Mouse (Mus musculus) forebrain, embryonic 11.5 days (tissue): Measurements from ENCODE around the gene Grin3a. TPM values are rescaled to one million over a fixed set of nuclear protein-coding genes. Genes with fewer than 3 reads are reported as not detected.

Experiments used
- ATAC-seq: fragments of 200-750 bp; cut with Nextera tagmentation; replicated peaks from 2 replicates; pipeline ENCODE4 v1.8.0; 2017; ENCODE audit warnings: moderate TSS enrichment; ENCODE audit not compliant: low FRiP score
- DNase-seq: peaks from one replicate; pipeline ENCODE4 v3.0.0-alpha.2; 2017; ENCODE audit warnings: low spot score
- H3K27ac ChIP-seq: fragments of 300-500 bp; sonication (generic); 2 replicates; pipeline ENCODE4 v1.5.1; 2014; ENCODE audit warnings: low read depth, low read length
- H3K27me3 ChIP-seq: fragments of 300-500 bp; sonication (generic); 2 replicates; pipeline ENCODE4 v1.6.1; 2014; ENCODE audit warnings: mild to moderate bottlenecking, low read length, mixed read lengths; ENCODE audit not compliant: control insufficient read depth, insufficient read depth
- H3K36me3 ChIP-seq: fragments of 300-500 bp; sonication (generic); 2 replicates; pipeline ENCODE4 v1.6.1; 2014; ENCODE audit warnings: mild to moderate bottlenecking, low read length, moderate library complexity, mixed read lengths; ENCODE audit not compliant: control insufficient read depth, insufficient read depth
- H3K4me1 ChIP-seq: fragments of 300-500 bp; sonication (generic); replicated peaks from 2 replicates; pipeline ENCODE4 v1.6.1; 2014; ENCODE audit warnings: low read length, mixed read lengths; ENCODE audit not compliant: control insufficient read depth, insufficient read depth
- H3K4me2 ChIP-seq: fragments of 300-500 bp; sonication (generic); 2 replicates; pipeline ENCODE4 v1.6.1; 2014; ENCODE audit warnings: low read depth, mild to moderate bottlenecking, low read length, moderate library complexity, mixed read lengths; ENCODE audit not compliant: severe bottlenecking
- H3K4me3 ChIP-seq: fragments of 300-500 bp; sonication (generic); 2 replicates; pipeline ENCODE4 v1.5.1; 2014; ENCODE audit warnings: low read depth, low read length
- H3K9ac ChIP-seq: fragments of 300-500 bp; sonication (generic); 2 replicates; pipeline ENCODE4 v1.6.1; 2014; ENCODE audit warnings: low read length
- H3K9me3 ChIP-seq: fragments of 300-500 bp; sonication (generic); 2 replicates; pipeline ENCODE4 v1.6.1; 2016; ENCODE audit warnings: low read length, mixed read lengths; ENCODE audit not compliant: control insufficient read depth
- WGBS: fragments of 180-500 bp; shearing (Covaris S2); extraction: QIAGEN DNeasy Blood & Tissue Kit; methylation state at CpG from one replicate; pipeline ENCODE4 v1.1.7; 2014; 5-methylcytosine and 5-hydroxymethylcytosine counted together
- polyA plus RNA-seq: library from polyadenylated mRNA; unstranded; fragments of >200 nt; fragmentation: Nextera tagmentation; extraction: Ambion mirVana; gene quantifications from 2 replicates; pipeline ENCODE4 v1.2.1, GENCODE M21; 2014

Gene Grin3a
- polyA plus RNA-seq, 1 experiment from 2014 or later = 0.80 TPM

- H3K9ac ChIP-seq = no peak overlapping the region
- ATAC-seq = no peak
- H3K4me1 ChIP-seq = no peaks in the 10 kb centered on the region
- no peak overlapping the region for H3K4me2 ChIP-seq
- no peak overlapping the region for H3K4me3 ChIP-seq
- 90% methylated on average over 4 of the region's 4 CpGs for WGBS
- H3K36me3 ChIP-seq = no peaks in the 10 kb centered on the region
- H3K27me3 ChIP-seq = no peaks in the 10 kb centered on the region
- no peaks in the 10 kb centered on the region for H3K9me3 ChIP-seq
- DNase-seq = no peak
- no peak overlapping the region for H3K27ac ChIP-seq
Measured at GRCm38 (mm10) chr4:49662231-49662630, 183.3 kb downstream of the Grin3a start.

- Histone ChIP-seq H3K9me3 (no peaks in the 10 kb centered on the region), H3K4me1 (no peaks in the 10 kb centered on the region), H3K36me3 (no peaks in the 10 kb centered on the region; the same call in 1 of the 2 replicates), H3K9ac (no peak overlapping the region), H3K27ac (no peak overlapping the region), H3K27me3 (no peaks in the 10 kb centered on the region), H3K4me2 (no peak overlapping the region), H3K4me3 (no peak overlapping the region)
- 93% methylated on average over 9 of the region's 9 CpGs for WGBS
- DNase-seq (no peak), ATAC-seq (no peak)
Measured at GRCm38 (mm10) chr4:49661664-49662063, 183.9 kb downstream of the Grin3a start.

GRCm38 (mm10) chr4:49659421-49659820, 186.1 kb downstream of the Grin3a start:
- no peaks in the 10 kb centered on the region; the same call in 1 of the 2 replicates for H3K36me3 ChIP-seq
- H3K9ac ChIP-seq = no peak overlapping the region
- ATAC-seq (no peak), DNase-seq (no peak)
- no peak overlapping the region for H3K27ac ChIP-seq
- H3K4me3 ChIP-seq = no peak overlapping the region
- WGBS = 96% methylated on average over 1 of the region's 1 CpGs
- no peaks in the 10 kb centered on the region for H3K4me1 ChIP-seq
- H3K4me2 ChIP-seq = no peak overlapping the region
- H3K9me3 ChIP-seq = no peaks in the 10 kb centered on the region
- H3K27me3 ChIP-seq = no peaks in the 10 kb centered on the region

- no peaks in the 10 kb centered on the region for H3K4me1 ChIP-seq
- no peak for DNase-seq
- peaks cover 6% of the 10 kb centered on the region; the same call in 1 of the 2 replicates for H3K36me3 ChIP-seq
- H3K4me3 ChIP-seq = no peak overlapping the region
- ATAC-seq = no peak
- no peaks in the 10 kb centered on the region for H3K9me3 ChIP-seq
- H3K27me3 ChIP-seq = no peaks in the 10 kb centered on the region
- no peak overlapping the region for H3K9ac ChIP-seq
- WGBS = 83% methylated on average over 2 of the region's 2 CpGs
- no peak overlapping the region for H3K27ac ChIP-seq
- H3K4me2 ChIP-seq = no peak overlapping the region
Measured at GRCm38 (mm10) chr4:49639913-49640312, 205.6 kb downstream of the Grin3a start.

GRCm38 (mm10) chr4:49637821-49638220, 207.7 kb downstream of the Grin3a start:
- ATAC-seq (no peak), DNase-seq (no peak)
- no peak overlapping the region for H3K27ac ChIP-seq
- H3K9ac ChIP-seq = no peak overlapping the region
- peaks cover 6% of the 10 kb centered on the region; the same call in 1 of the 2 replicates for H3K36me3 ChIP-seq
- H3K4me1 ChIP-seq = no peaks in the 10 kb centered on the region; the same call in 1 of the 2 replicates
- H3K27me3 ChIP-seq = no peaks in the 10 kb centered on the region
- no peak overlapping the region for H3K4me2 ChIP-seq
- H3K9me3 ChIP-seq = no peaks in the 10 kb centered on the region
- H3K4me3 ChIP-seq = no peak overlapping the region
- 94% methylated on average over 11 of the region's 11 CpGs for WGBS

- H3K4me1 ChIP-seq = no peaks in the 10 kb centered on the region; the same call in 1 of the 2 replicates
- peak overlapping the region; percentile 81 for H3K9ac ChIP-seq
- H3K36me3 ChIP-seq = no peaks in the 10 kb centered on the region; the same call in 1 of the 2 replicates
- DNase-seq (no peak), ATAC-seq (no peak)
- no peaks in the 10 kb centered on the region for H3K27me3 ChIP-seq
- H3K9me3 ChIP-seq = no peaks in the 10 kb centered on the region
- peak overlapping the region; percentile 72 for H3K4me3 ChIP-seq
- under 1% methylated on average over 29 of the region's 30 CpGs for WGBS
- peak overlapping the region; percentile 72 for H3K4me2 ChIP-seq
- H3K27ac ChIP-seq = peak overlapping the region; percentile 67
Measured at GRCm38 (mm10) chr4:49632139-49632481, 213.4 kb downstream of the Grin3a start.

GRCm38 (mm10) chr4:49631319-49632138, 214.0 kb downstream of the Grin3a start, which contains the start of gene Rnf20:
TSS of gene Rnf20 (plus strand) at chr4:49632006.
- Histone ChIP-seq H3K36me3 (no peaks in the 10 kb centered on the region; the same call in 1 of the 2 replicates), H3K9me3 (no peaks in the 10 kb centered on the region), H3K27ac (peak within 1 kb of the TSS; percentile 67), H3K4me1 (no peaks in the 10 kb centered on the region; the same call in 1 of the 2 replicates), H3K4me3 (peak within 1 kb of the TSS; percentile 72), H3K4me2 (peak within 1 kb of the TSS; percentile 72), H3K9ac (peak within 1 kb of the TSS; percentile 81), H3K27me3 (no peaks in the 10 kb centered on the region)
- 4% methylated on average over 37 of the region's 37 CpGs for WGBS
- peak; percentile 98 for ATAC-seq
- peak; percentile 96 for DNase-seq

GRCm38 (mm10) chr4:49628941-49629340, 216.6 kb downstream of the Grin3a start:
- no peaks in the 10 kb centered on the region for H3K27me3 ChIP-seq
- H3K4me1 ChIP-seq = no peaks in the 10 kb centered on the region; the same call in 1 of the 2 replicates
- ATAC-seq (no peak), DNase-seq (no peak)
- H3K36me3 ChIP-seq = no peaks in the 10 kb centered on the region
- WGBS = 74% methylated on average over 5 of the region's 5 CpGs
- H3K4me2 ChIP-seq = no peak overlapping the region
- no peak overlapping the region for H3K27ac ChIP-seq
- H3K9ac ChIP-seq = no peak overlapping the region
- H3K9me3 ChIP-seq = no peaks in the 10 kb centered on the region
- H3K4me3 ChIP-seq = no peak overlapping the region
